Mouse (Mus musculus) neural tube, embryonic 11.5 days (tissue): ENCODE data around the gene Siglech. TPM values are rescaled to one million over a fixed set of nuclear protein-coding genes. Genes with fewer than 3 reads are reported as not detected.
A peak's percentile ranks its signal among the peaks of the same experiment; 100 is the strongest.

Source experiments
- ATAC-seq: fragments of 200-750 bp; cut with Nextera tagmentation; 2 replicates; pipeline ENCODE4 v1.8.0; 2017; ENCODE audit warnings: moderate number of reproducible peaks, mild to moderate bottlenecking, moderate TSS enrichment, moderate library complexity; ENCODE audit not compliant: insufficient read depth, low FRiP score, low TSS enrichment
- DNase-seq: peaks from one replicate; pipeline ENCODE4 v3.0.0-alpha.2; 2015; ENCODE audit warnings: low spot score
- H3K27ac ChIP-seq: fragments of 300-500 bp; sonication (generic); 2 replicates; pipeline ENCODE4 v1.5.1; 2014; ENCODE audit warnings: low read depth, mild to moderate bottlenecking, low read length
- H3K27me3 ChIP-seq: fragments of 300-500 bp; sonication (generic); 2 replicates; pipeline ENCODE4 v1.6.1; 2014; ENCODE audit warnings: mild to moderate bottlenecking, low read length, mixed read lengths; ENCODE audit not compliant: control insufficient read depth, insufficient read depth
- H3K36me3 ChIP-seq: fragments of 300-500 bp; sonication (generic); 2 replicates; pipeline ENCODE4 v1.6.1; 2014; ENCODE audit warnings: mild to moderate bottlenecking, low read length, moderate library complexity, mixed read lengths; ENCODE audit not compliant: control insufficient read depth, insufficient read depth
- H3K4me1 ChIP-seq: fragments of 300-500 bp; sonication (generic); 2 replicates; pipeline ENCODE4 v1.6.1; 2014; ENCODE audit warnings: low read length, mixed read lengths; ENCODE audit not compliant: control insufficient read depth, insufficient read depth
- H3K4me2 ChIP-seq: fragments of 300-500 bp; sonication (generic); 2 replicates; pipeline ENCODE4 v1.6.1; 2014; ENCODE audit warnings: low read depth, mild to moderate bottlenecking, moderate library complexity
- H3K4me3 ChIP-seq: fragments of 300-500 bp; sonication (generic); 2 replicates; pipeline ENCODE4 v1.5.1; 2014; ENCODE audit warnings: low read depth, low read length
- H3K9ac ChIP-seq: fragments of 300-500 bp; sonication (generic); 2 replicates; pipeline ENCODE4 v1.6.1; 2014; ENCODE audit warnings: mild to moderate bottlenecking, low read length
- H3K9me3 ChIP-seq: fragments of 300-500 bp; sonication (generic); 2 replicates; pipeline ENCODE4 v1.6.1; 2016; ENCODE audit warnings: low read length; ENCODE audit not compliant: control insufficient read depth
- WGBS: fragments of 180-500 bp; shearing (Covaris S2); extraction: QIAGEN DNeasy Blood & Tissue Kit; methylation state at CpG from one replicate; pipeline ENCODE4 v1.1.7; 2014; 5-methylcytosine and 5-hydroxymethylcytosine counted together
- polyA plus RNA-seq: library from polyadenylated mRNA; unstranded; fragments of >200 nt; fragmentation: Nextera tagmentation; extraction: Ambion mirVana; gene quantifications from 2 replicates; pipeline ENCODE4 v1.2.1, GENCODE M21; 2014

Siglech gene
- polyA plus RNA-seq: 0.31 and 0.89 TPM in 2 replicates

- no peak within 1 kb of the TSS for H3K4me3 ChIP-seq
- WGBS: 49% methylated on average over 3 of the region's 3 CpGs
- no peaks in the 10 kb centered on the region for H3K4me1 ChIP-seq
- ATAC-seq: no peak
- H3K27me3 ChIP-seq: no peaks in the 10 kb centered on the region
- no peak within 1 kb of the TSS for H3K4me2 ChIP-seq
- no peaks in the 10 kb centered on the region for H3K36me3 ChIP-seq
- no peak within 1 kb of the TSS for H3K27ac ChIP-seq
- DNase-seq: no peak
- no peak within 1 kb of the TSS for H3K9ac ChIP-seq
- no peaks in the 10 kb centered on the region for H3K9me3 ChIP-seq
These were observed at the start of gene Siglech for GRCm38 (mm10) chr7:55767926-55768325. Gene Siglech, plus strand, starts transcription at chr7:55768178.

GRCm38 (mm10) chr7:55722673-55723072 is 45.3 kb upstream of the Siglech start:
- no peak overlapping the region for H3K4me2 ChIP-seq
- DNase-seq: no peak
- ATAC-seq: no peak

GRCm38 (mm10) chr7:55728903-55729302 is 39.1 kb upstream of the Siglech start:
- Histone ChIP-seq H3K36me3 (no peaks in the 10 kb centered on the region), H3K4me2 (no peak overlapping the region), H3K9me3 (no peaks in the 10 kb centered on the region), H3K9ac (no peak overlapping the region), H3K27me3 (no peaks in the 10 kb centered on the region), H3K27ac (no peak overlapping the region), H3K4me1 (no peaks in the 10 kb centered on the region), H3K4me3 (no peak overlapping the region)
- DNase-seq: no peak
- ATAC-seq: no peak
- 82% methylated on average over 1 of the region's 1 CpGs for WGBS

More at GRCm38 (mm10) chr7:55722673-55723072, 45.3 kb upstream of the Siglech start:
- Histone ChIP-seq H3K36me3 (no peaks in the 10 kb centered on the region), H3K4me3 (no peak overlapping the region), H3K9me3 (no peaks in the 10 kb centered on the region), H3K27ac (no peak overlapping the region), H3K4me1 (no peaks in the 10 kb centered on the region), H3K27me3 (no peaks in the 10 kb centered on the region), H3K9ac (no peak overlapping the region)
- WGBS: 50% methylated on average over 7 of the region's 7 CpGs

GRCm38 (mm10) chr7:55734483-55734882 is 33.5 kb upstream of the Siglech start:
- WGBS: 94% methylated on average over 2 of the region's 2 CpGs
- H3K4me1 ChIP-seq: no peaks in the 10 kb centered on the region
- H3K27ac ChIP-seq: no peak overlapping the region
- H3K27me3 ChIP-seq: no peaks in the 10 kb centered on the region
- H3K36me3 ChIP-seq: no peaks in the 10 kb centered on the region
- H3K9me3 ChIP-seq: no peaks in the 10 kb centered on the region
- DNase-seq: no peak
- no peak overlapping the region for H3K4me2 ChIP-seq
- ATAC-seq: no peak
- H3K9ac ChIP-seq: no peak overlapping the region
- H3K4me3 ChIP-seq: no peak overlapping the region

DNA sequence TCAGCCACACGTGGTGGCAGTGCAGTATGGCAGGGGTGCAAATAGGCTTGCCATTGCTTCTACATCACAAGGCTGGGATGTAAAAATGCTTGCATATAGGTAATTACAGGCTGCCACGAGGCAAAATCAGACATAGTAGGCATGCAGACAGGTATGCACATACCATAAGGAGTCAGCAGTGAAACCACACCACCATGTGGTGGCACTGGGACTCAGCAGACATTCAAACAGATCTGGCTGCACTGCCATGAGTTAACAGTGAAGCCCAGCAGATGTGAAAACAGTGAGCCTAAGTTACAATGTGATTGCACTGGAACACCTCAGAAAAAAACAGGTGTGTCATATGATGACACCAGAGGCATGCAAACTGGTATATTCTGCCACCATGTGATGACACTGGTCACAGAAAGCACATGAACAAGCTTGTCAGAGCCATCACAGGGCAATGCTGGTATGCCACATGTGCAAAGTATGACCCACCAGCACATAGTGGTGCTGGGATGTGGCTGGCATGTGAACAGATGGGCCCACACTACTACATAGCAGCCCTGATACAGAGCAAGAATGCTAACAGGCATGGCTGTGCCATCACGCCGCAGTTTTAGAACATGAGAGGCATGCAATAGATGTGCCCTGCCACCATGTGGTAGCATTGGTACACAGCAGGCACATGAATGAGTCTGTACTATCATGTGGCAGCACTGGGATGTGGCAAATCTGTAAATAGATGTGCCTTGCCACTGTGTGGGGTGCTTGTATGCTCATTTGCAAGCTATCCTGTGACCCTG is 30.7 kb upstream of the Siglech start:
- WGBS: 60% methylated on average over 4 of the region's 4 CpGs
- Histone ChIP-seq H3K27ac (no peak overlapping the region), H3K9ac (no peak overlapping the region), H3K4me3 (no peak overlapping the region), H3K4me2 (no peak overlapping the region), H3K4me1 (no peaks in the 10 kb centered on the region), H3K27me3 (no peaks in the 10 kb centered on the region), H3K9me3 (no peaks in the 10 kb centered on the region), H3K36me3 (no peaks in the 10 kb centered on the region)
- peak; percentile 23 for DNase-seq
- ATAC-seq: peak; percentile 36; the same call in 1 of the 2 replicates

DNA sequence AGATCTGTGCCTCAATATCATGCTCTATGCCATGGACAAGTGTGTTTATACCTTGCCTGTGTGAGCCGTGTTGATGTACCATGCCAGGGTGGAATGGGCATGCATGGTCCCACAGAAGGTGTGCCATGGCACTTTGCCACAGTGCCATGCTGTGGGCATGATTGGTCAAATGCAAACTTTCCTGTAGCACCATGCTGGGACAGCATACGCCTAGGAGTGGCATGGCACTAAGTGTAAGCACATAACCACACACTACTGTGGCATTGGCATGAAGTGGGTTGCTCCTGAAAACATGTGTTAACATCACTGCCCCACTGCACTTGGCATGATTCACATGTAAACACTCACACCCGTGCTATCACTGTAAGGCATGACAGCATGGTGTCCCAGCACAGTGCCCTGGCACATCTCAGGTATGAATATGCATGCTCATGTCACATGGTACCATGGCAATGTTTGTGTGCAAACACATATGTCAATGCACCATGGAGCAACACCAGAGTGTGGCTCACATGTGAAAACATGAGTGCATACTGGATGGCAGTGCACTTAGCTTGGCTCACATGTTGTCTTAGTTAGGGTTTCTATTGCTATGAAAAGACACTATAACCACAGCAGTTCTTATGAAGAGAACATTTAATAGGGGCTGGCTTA is 24.2 kb upstream of the Siglech start:
- Histone ChIP-seq H3K36me3 (no peaks in the 10 kb centered on the region), H3K4me2 (no peak overlapping the region), H3K9me3 (no peaks in the 10 kb centered on the region), H3K27me3 (no peaks in the 10 kb centered on the region), H3K27ac (no peak overlapping the region), H3K4me1 (no peaks in the 10 kb centered on the region), H3K4me3 (no peak overlapping the region), H3K9ac (no peak overlapping the region)
- no peak for ATAC-seq
- DNase-seq: no peak
- 85% methylated on average over 3 of the region's 3 CpGs for WGBS

- ATAC-seq (no peak), DNase-seq (no peak)
- 54% methylated on average over 10 of the region's 10 CpGs for WGBS
- Histone ChIP-seq H3K36me3 (no peaks in the 10 kb centered on the region), H3K4me2 (no peak overlapping the region), H3K27me3 (no peaks in the 10 kb centered on the region), H3K4me1 (no peaks in the 10 kb centered on the region), H3K9me3 (no peaks in the 10 kb centered on the region), H3K9ac (no peak overlapping the region), H3K27ac (no peak overlapping the region), H3K4me3 (no peak overlapping the region)
These were observed 23.3 kb upstream of the Siglech start for GRCm38 (mm10) chr7:55744566-55745220.

- no peaks in the 10 kb centered on the region for H3K36me3 ChIP-seq
- no peak overlapping the region for H3K4me2 ChIP-seq
- WGBS: 68% methylated on average over 3 of the region's 3 CpGs
- ATAC-seq (no peak), DNase-seq (no peak)
- H3K27ac ChIP-seq: no peak overlapping the region
- H3K27me3 ChIP-seq: no peaks in the 10 kb centered on the region
- H3K9ac ChIP-seq: no peak overlapping the region
- no peaks in the 10 kb centered on the region for H3K4me1 ChIP-seq
- H3K9me3 ChIP-seq: no peaks in the 10 kb centered on the region
- no peak overlapping the region for H3K4me3 ChIP-seq
These were observed 17.1 kb upstream of the Siglech start for GRCm38 (mm10) chr7:55750841-55751240.
